Mouse (Mus musculus) midbrain, embryonic 14.5 days (tissue): ENCODE results near the gene Snapc4. TPM values are rescaled to one million over a fixed set of nuclear protein-coding genes. Genes with fewer than 3 reads are reported as not detected.

Source experiments
- ATAC-seq: fragments of 200-750 bp; cut with Nextera tagmentation; 2 replicates; pipeline ENCODE4 v1.8.0; 2017; ENCODE audit warnings: moderate number of reproducible peaks, moderate library complexity; ENCODE audit not compliant: low FRiP score, low TSS enrichment
- DNase-seq: peaks from one replicate; pipeline ENCODE4 v3.0.0-alpha.2; 2015
- H3K27ac ChIP-seq: fragments of 300-500 bp; sonication (generic); replicated peaks from 2 replicates; pipeline ENCODE4 v1.5.1; 2014; ENCODE audit warnings: mild to moderate bottlenecking, low read depth, low read length, moderate library complexity
- H3K27me3 ChIP-seq: fragments of 300-500 bp; sonication (generic); 2 replicates; pipeline ENCODE4 v1.6.1; 2014; ENCODE audit warnings: low read length, control low read depth, mixed read lengths; ENCODE audit not compliant: control insufficient read depth, insufficient read depth
- H3K36me3 ChIP-seq: fragments of 300-500 bp; sonication (generic); 2 replicates; pipeline ENCODE4 v1.6.1; 2014; ENCODE audit warnings: low read length, control low read depth; ENCODE audit not compliant: control insufficient read depth, insufficient read depth
- H3K4me1 ChIP-seq: fragments of 300-500 bp; sonication (generic); 2 replicates; pipeline ENCODE4 v1.6.1; 2014; ENCODE audit warnings: mild to moderate bottlenecking, antibody characterized with exemption, low read length, control low read depth; ENCODE audit not compliant: control insufficient read depth, insufficient read depth
- H3K4me2 ChIP-seq: fragments of 300-500 bp; sonication (generic); 2 replicates; pipeline ENCODE4 v1.6.1; 2014; ENCODE audit warnings: mild to moderate bottlenecking, low read length, moderate library complexity
- H3K4me3 ChIP-seq: fragments of 300-500 bp; sonication (generic); replicated peaks from 2 replicates; pipeline ENCODE4 v1.5.1; 2014; ENCODE audit warnings: low read depth, low read length
- H3K9ac ChIP-seq: fragments of 300-500 bp; sonication (generic); replicated peaks from 2 replicates; pipeline ENCODE4 v1.6.1; 2014; ENCODE audit warnings: mild to moderate bottlenecking, low read length, moderate library complexity
- H3K9me3 ChIP-seq: fragments of 300-500 bp; sonication (generic); 2 replicates; pipeline ENCODE4 v1.6.1; 2016; ENCODE audit warnings: low read length, control low read depth, mixed read lengths; ENCODE audit not compliant: control insufficient read depth
- WGBS: fragments of 180-500 bp; shearing (Covaris S2); extraction: QIAGEN DNeasy Blood & Tissue Kit; methylation state at CpG from one replicate; pipeline ENCODE4 v1.1.7; 2014; 5-methylcytosine and 5-hydroxymethylcytosine counted together
- polyA plus RNA-seq: library from polyadenylated mRNA; unstranded; fragments of >200 nt; fragmentation: Nextera tagmentation; extraction: Ambion mirVana; gene quantifications from 2 replicates; pipeline ENCODE4 v1.2.1, GENCODE M21; 2014

Gene Snapc4
- polyA plus RNA-seq, 1 experiment from 2014 or later: 25.3 TPM

GRCm38 (mm10) chr2:26316576-26317246, 63.7 kb downstream of the Snapc4 start:
- peak overlapping the region; percentile 97 for H3K4me3 ChIP-seq
- peaks cover 12% of the 10 kb centered on the region for H3K36me3 ChIP-seq
- peaks cover 51% of the 10 kb centered on the region for H3K4me1 ChIP-seq
- peak; percentile 58 for DNase-seq
- H3K27ac ChIP-seq: peak overlapping the region; percentile 98
- ATAC-seq: no peak
- H3K9ac ChIP-seq: peak overlapping the region; percentile 98
- H3K27me3 ChIP-seq: no peaks in the 10 kb centered on the region
- no peaks in the 10 kb centered on the region for H3K9me3 ChIP-seq
- WGBS: 58% methylated on average over 9 of the region's 9 CpGs
- H3K4me2 ChIP-seq: peak overlapping the region; percentile 98

- H3K27me3 ChIP-seq: no peaks in the 10 kb centered on the region
- H3K36me3 ChIP-seq: peaks cover 12% of the 10 kb centered on the region
- ATAC-seq (peak; percentile 41; the same call in 1 of the 2 replicates), DNase-seq (peak; percentile 60)
- peak overlapping the region; percentile 98 for H3K27ac ChIP-seq
- peak overlapping the region; percentile 98 for H3K4me2 ChIP-seq
- peaks cover 51% of the 10 kb centered on the region for H3K4me1 ChIP-seq
- H3K9ac ChIP-seq: peak overlapping the region; percentile 98
- 1% methylated on average over 11 of the region's 11 CpGs for WGBS
- H3K4me3 ChIP-seq: peak overlapping the region; percentile 97
- no peaks in the 10 kb centered on the region for H3K9me3 ChIP-seq
Observed at GRCm38 (mm10) chr2:26315925-26316311, 64.5 kb downstream of the Snapc4 start.

- DNase-seq: peak; percentile 92
- Histone ChIP-seq H3K9ac (peak within 1 kb of the TSS; percentile 98), H3K4me3 (peak within 1 kb of the TSS; percentile 97), H3K4me2 (peak within 1 kb of the TSS; percentile 98), H3K9me3 (no peaks in the 10 kb centered on the region), H3K4me1 (peaks cover 49% of the 10 kb centered on the region), H3K27me3 (no peaks in the 10 kb centered on the region), H3K27ac (peak within 1 kb of the TSS; percentile 98), H3K36me3 (peaks cover 12% of the 10 kb centered on the region)
- WGBS: under 1% methylated on average over 64 of the region's 66 CpGs
- ATAC-seq: peak; percentile 88
Observed at GRCm38 (mm10) chr2:26315072-26315924, 65.2 kb downstream of the Snapc4 start, which contains the start of gene Gpsm1. Gene Gpsm1, plus strand, starts transcription at chr2:26315515.

GRCm38 (mm10) chr2:26314281-26315071, 66.0 kb downstream of the Snapc4 start:
- DNase-seq (no peak), ATAC-seq (no peak)
- Histone ChIP-seq H3K27me3 (no peaks in the 10 kb centered on the region), H3K4me1 (peaks cover 41% of the 10 kb centered on the region), H3K27ac (peak overlapping the region; percentile 98), H3K36me3 (peaks cover 10% of the 10 kb centered on the region), H3K9me3 (no peaks in the 10 kb centered on the region), H3K4me2 (peak overlapping the region; percentile 98), H3K9ac (peak overlapping the region; percentile 98; the same call in 1 of the 2 replicates), H3K4me3 (peak overlapping the region; percentile 97)
- 74% methylated on average over 13 of the region's 13 CpGs for WGBS

- ATAC-seq: no peak
- Histone ChIP-seq H3K4me1 (peaks cover 30% of the 10 kb centered on the region), H3K36me3 (peaks cover 8% of the 10 kb centered on the region), H3K27ac (no peak overlapping the region), H3K27me3 (no peaks in the 10 kb centered on the region), H3K4me2 (no peak overlapping the region), H3K4me3 (no peak overlapping the region), H3K9me3 (no peaks in the 10 kb centered on the region), H3K9ac (no peak overlapping the region)
- DNase-seq: no peak
- WGBS: 90% methylated on average over 1 of the region's 1 CpGs
Observed at GRCm38 (mm10) chr2:26313394-26313793, 67.1 kb downstream of the Snapc4 start.

- ATAC-seq: no peak
Observed at GRCm38 (mm10) chr2:26312812-26313211, 67.6 kb downstream of the Snapc4 start.

More at GRCm38 (mm10) chr2:26312812-26313211, 67.6 kb downstream of the Snapc4 start:
- H3K9me3 ChIP-seq: no peaks in the 10 kb centered on the region
- H3K4me1 ChIP-seq: peaks cover 25% of the 10 kb centered on the region
- no peaks in the 10 kb centered on the region for H3K27me3 ChIP-seq
- no peak overlapping the region for H3K9ac ChIP-seq
- DNase-seq: no peak
- WGBS: 67% methylated on average over 2 of the region's 2 CpGs
- no peak overlapping the region for H3K4me2 ChIP-seq
- H3K27ac ChIP-seq: no peak overlapping the region
- H3K36me3 ChIP-seq: peaks cover 4% of the 10 kb centered on the region; the same call in 1 of the 2 replicates
- H3K4me3 ChIP-seq: no peak overlapping the region

Other genes starting within 250 kb of the Snapc4 start
- gene Lhx3, start 172.4 kb downstream of the Snapc4 start, polyA plus RNA-seq: not detected in 2 replicates
- 11.9 and 15.5 TPM in 2 replicates for gene Qsox2, start 143.1 kb downstream of the Snapc4 start, polyA plus RNA-seq
- gene Ccdc187, start 86.1 kb downstream of the Snapc4 start, polyA plus RNA-seq: 0.11 and 0.20 TPM in 2 replicates
- gene Gpsm1, start 65.1 kb downstream of the Snapc4 start, polyA plus RNA-seq: 99.4 and 121 TPM in 2 replicates
- gene Dnlz, start 28.5 kb downstream of the Snapc4 start, polyA plus RNA-seq: 27.9 and 28.1 TPM in 2 replicates
- gene Card9, start 19.7 kb downstream of the Snapc4 start, polyA plus RNA-seq: 1.5 and 1.7 TPM in 2 replicates
- gene Entr1, start 8.7 kb upstream of the Snapc4 start, polyA plus RNA-seq: 143 and 161 TPM in 2 replicates
- gene Pmpca, start 8.7 kb upstream of the Snapc4 start, polyA plus RNA-seq: 68.0 and 80.9 TPM in 2 replicates
- 20.7 and 26.3 TPM in 2 replicates for gene Inpp5e, start 28.6 kb upstream of the Snapc4 start, polyA plus RNA-seq
- gene Sec16a, start 64.6 kb upstream of the Snapc4 start, polyA plus RNA-seq: 24.3 and 32.4 TPM in 2 replicates
- gene Notch1, start 136.0 kb upstream of the Snapc4 start, polyA plus RNA-seq: 22.0 and 33.9 TPM in 2 replicates
- 36.7 and 51.1 TPM in 2 replicates for gene Egfl7, start 199.4 kb upstream of the Snapc4 start, polyA plus RNA-seq
- not detected in 2 replicates for gene Gm20532, start 206.0 kb upstream of the Snapc4 start, polyA plus RNA-seq
- gene Agpat2, start 223.8 kb upstream of the Snapc4 start, polyA plus RNA-seq: 1.8 and 3.8 TPM in 2 replicates
- gene Fam69b, start 247.8 kb upstream of the Snapc4 start, polyA plus RNA-seq: 123 and 160 TPM in 2 replicates